Comparison of ENCODE assay signal across 18 mouse cellular contexts in the genomic region with DNA sequence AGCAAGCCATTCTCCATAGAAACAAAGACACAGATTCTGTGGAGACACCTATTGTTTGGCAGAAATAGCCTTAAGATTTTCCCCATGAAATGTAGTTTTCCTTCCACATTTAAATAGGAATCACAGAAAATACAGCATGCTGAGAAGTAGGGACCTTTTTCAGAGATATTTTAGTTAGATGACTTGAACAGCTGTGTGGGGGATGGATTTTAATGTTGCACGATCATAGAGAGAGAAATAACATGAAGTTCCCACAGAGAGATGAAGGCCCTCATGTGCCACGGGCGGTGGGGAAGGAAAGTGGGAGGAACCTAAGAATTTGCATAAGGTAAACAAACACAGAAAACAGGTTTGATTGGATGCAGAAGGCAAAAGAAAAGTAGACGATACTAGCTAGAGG.
"Had no signal": no experiment of that assay in that cellular context is flagged by ENCODE, and none has a peak within 500 bp of the region (broad histone marks: within the 10 kb centered on the region; RNA-seq: fewer than 3 reads in every experiment).

No protein-coding gene starts in this region.

- H3K4me3 ChIP-seq: midbrain, embryonic 10.5 days; midbrain, embryonic 12.5 days; myocyte; neural tube, embryonic 13.5 days; neural tube, embryonic 15.5 days; stomach, embryonic 15.5 days had no signal

- DNase-seq: lung, adult 18-20 months; lung, embryonic 14.5 days; lung, postnatal 10 days; lung, postnatal 4 days; midbrain, embryonic 14.5 days; retina, postnatal 1 day; right cerebral cortex, adult 18-20 months; right cerebral cortex, postnatal 25 days; thymus, adult 2 months; thymus, postnatal 25 days; thymus, postnatal 4 days had no signal

- H3K27ac ChIP-seq: midbrain, embryonic 10.5 days; midbrain, embryonic 12.5 days; neural tube, embryonic 13.5 days; neural tube, embryonic 15.5 days; stomach, embryonic 15.5 days; stomach, postnatal 0 days had no signal
